Mouse (Mus musculus): Measurements from ENCODE around the gene Defb25.

DNA sequence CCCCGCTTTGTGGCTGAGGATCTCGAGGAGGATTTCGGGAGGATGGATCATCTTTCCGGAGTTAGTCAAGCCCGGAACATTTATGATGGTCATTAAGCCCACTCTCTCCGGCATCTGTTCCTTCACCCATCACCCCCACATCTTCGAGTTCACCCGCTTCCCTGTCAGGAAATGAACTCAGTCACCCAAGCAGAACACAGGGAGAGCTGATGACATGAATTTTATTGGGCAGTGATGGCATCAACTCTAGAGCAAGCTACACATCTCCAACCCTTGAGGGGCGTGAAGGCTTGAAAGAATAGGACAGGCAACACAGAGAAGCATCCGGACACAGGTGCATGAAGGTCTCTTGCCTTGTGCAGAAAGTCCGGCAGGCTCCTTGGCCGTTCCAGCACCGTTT, 702 bp downstream of the Defb25 start:
- TF ChIP-seq POLR2A (IDR thresholded peaks at IDR 0.05; ENCODE audit: borderline replicate concordance, low read depth, low read length) (no peak), CTCF (IDR thresholded peaks at IDR 0.05; ENCODE audit: low read depth, low read length) (no peak)

Measured in bone marrow macrophage, adult 2 months (primary cell).